Mouse (Mus musculus) layer of hippocampus, adult 2 months (tissue): ENCODE measurements around the gene Zbp1. TPM values are rescaled to one million over a fixed set of nuclear protein-coding genes. Genes with fewer than 3 reads are reported as not detected.
A peak's percentile ranks its signal among the peaks of the same experiment; 100 is the strongest.

Source experiments
- DNase-seq, 2 experiments: peaks; one replicate each; pipeline ENCODE4 v3.0.0; 2022; ENCODE audit warnings: low spot score in 2 of 2
- H3K27ac ChIP-seq: fragments of 200-600 bp; 2 replicates; pipeline ENCODE4 v1.8.1; 2022
- H3K4me3 ChIP-seq: fragments of 200-600 bp; 2 replicates; pipeline ENCODE4 v1.8.1; 2022; ENCODE audit warnings: mild to moderate bottlenecking
- CTCF ChIP-seq: fragments of 200-600 bp; conservative IDR thresholded peaks from 2 replicates; pipeline ENCODE4 v1.8.1; 2022; ENCODE audit warnings: antibody characterized with exemption, mild to moderate bottlenecking, moderate library complexity
- total RNA-seq, 2 experiments: library from RNA; stranded (reverse); gene quantifications; 2 replicates each; pipeline ENCODE4 v1.2.3; 2021

Gene Zbp1
- total RNA-seq, 2 experiments from 2014 or later: 0.28 TPM; not detected in 1

GRCm38 (mm10) chr2:173219256-173219954 lies 682 bp upstream of the Zbp1 start:
- no peak overlapping the region for H3K4me3 ChIP-seq
- TF ChIP-seq CTCF: peak; percentile 79
- H3K27ac ChIP-seq: no peak overlapping the region
- DNase-seq: no peak

- Histone ChIP-seq H3K27ac (no peak overlapping the region), H3K4me3 (no peak overlapping the region)
- no peak for DNase-seq
- no peak for TF ChIP-seq CTCF
These were observed 912 bp downstream of the Zbp1 start for GRCm38 (mm10) chr2:173217763-173218258.

GRCm38 (mm10) chr2:173217246-173217645 lies 1.5 kb downstream of the Zbp1 start:
- Histone ChIP-seq H3K4me3 (no peak overlapping the region), H3K27ac (no peak overlapping the region)
- TF ChIP-seq CTCF: no peak
- DNase-seq: no peak

GRCm38 (mm10) chr2:173216840-173217239 lies 1.9 kb downstream of the Zbp1 start:
- Histone ChIP-seq H3K4me3 (no peak overlapping the region), H3K27ac (no peak overlapping the region)
- no peak for DNase-seq
- TF ChIP-seq CTCF: no peak

GRCm38 (mm10) chr2:173212227-173212626 lies 6.5 kb downstream of the Zbp1 start:
- no peak overlapping the region for H3K4me3 ChIP-seq
- H3K27ac ChIP-seq: no peak overlapping the region
- TF ChIP-seq CTCF: no peak
- DNase-seq: no peak

GRCm38 (mm10) chr2:173209091-173209815 lies 9.5 kb downstream of the Zbp1 start:
- H3K4me3 ChIP-seq: no peak overlapping the region
- H3K27ac ChIP-seq: no peak overlapping the region
- TF ChIP-seq CTCF: no peak
- no peak for DNase-seq

- no peak overlapping the region for H3K27ac ChIP-seq
- H3K4me3 ChIP-seq: no peak overlapping the region
- TF ChIP-seq CTCF: no peak
- no peak for DNase-seq
These were observed 11.7 kb downstream of the Zbp1 start for GRCm38 (mm10) chr2:173207051-173207450.

- Histone ChIP-seq H3K4me3 (no peak overlapping the region), H3K27ac (no peak overlapping the region)
- TF ChIP-seq CTCF: no peak
- no peak for DNase-seq
These were observed 13.1 kb downstream of the Zbp1 start for GRCm38 (mm10) chr2:173205563-173206099.

GRCm38 (mm10) chr2:173204671-173205070 lies 14.1 kb downstream of the Zbp1 start:
- no peak for DNase-seq
- no peak for TF ChIP-seq CTCF
- no peak overlapping the region for H3K27ac ChIP-seq

GRCm38 (mm10) chr2:173203726-173204125 lies 15.0 kb downstream of the Zbp1 start:
- no peak for TF ChIP-seq CTCF
- Histone ChIP-seq H3K4me3 (no peak overlapping the region), H3K27ac (no peak overlapping the region)
- no peak for DNase-seq

More at GRCm38 (mm10) chr2:173204671-173205070, 14.1 kb downstream of the Zbp1 start:
- H3K4me3 ChIP-seq: no peak overlapping the region

GRCm38 (mm10) chr2:173202924-173203689 lies 15.6 kb downstream of the Zbp1 start:
- Histone ChIP-seq H3K4me3 (no peak overlapping the region), H3K27ac (no peak overlapping the region)
- DNase-seq: no peak
- TF ChIP-seq CTCF: no peak

GRCm38 (mm10) chr2:173194796-173195195 lies 23.9 kb downstream of the Zbp1 start:
- Histone ChIP-seq H3K27ac (no peak overlapping the region), H3K4me3 (no peak overlapping the region)
- DNase-seq: no peak
- no peak for TF ChIP-seq CTCF
